Mouse (Mus musculus): ENCODE results near the gene Cacna1d. TPM values are rescaled to one million over a fixed set of nuclear protein-coding genes. Genes with fewer than 3 reads are reported as not detected.

The Cacna1d gene
- total and polyA plus RNA-seq, 3 experiments: 0.04 to 0.66 (median 0.08) TPM

DNA sequence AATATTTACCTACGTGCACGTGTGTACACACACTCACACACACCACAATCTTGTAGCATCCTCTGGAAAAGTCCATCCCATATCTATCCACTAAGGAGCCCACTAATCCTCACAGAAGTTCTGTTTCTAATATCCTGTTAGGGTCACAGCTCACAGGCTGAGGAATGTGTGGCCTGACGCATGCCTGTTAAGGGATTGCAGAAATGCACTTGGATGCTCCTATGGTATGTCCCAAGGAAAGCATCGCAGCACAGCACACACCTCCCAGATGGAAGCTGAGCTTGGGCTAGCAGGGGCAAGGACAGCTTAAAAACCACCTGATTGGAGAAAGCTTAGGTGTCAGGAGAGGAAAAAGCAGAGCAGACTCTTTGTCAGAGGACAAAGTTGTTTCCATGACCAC, 271.4 kb downstream of the Cacna1d start:
- H3K4me1 ChIP-seq (ENCODE audit: control insufficient read depth in 1 of 2, insufficient read depth in 2 of 2): peaks cover 0 to 24% of the 10 kb centered on the region in 2 experiments; a peak in 3 of 4 replicates
- H3K27ac ChIP-seq (ENCODE audit: insufficient read depth, low read depth): no peak overlapping the region
- H3K9ac ChIP-seq (ENCODE audit: insufficient read depth, low read depth): no peak overlapping the region
- TF ChIP-seq BHLHE40 (IDR thresholded peaks at IDR 0.05; ENCODE audit: low read depth, low read length) (no peak), IRF4 (IDR thresholded peaks at IDR 0.05; ENCODE audit: low read depth, low read length) (no peak), MEF2A (IDR thresholded peaks at IDR 0.05; ENCODE audit: borderline replicate concordance, low read depth, low read length) (no peak), CTCF (conservative IDR thresholded peaks at IDR 0.05 in 1 of 2, IDR thresholded peaks at IDR 0.05 in 1 of 2; ENCODE audit: low read depth in 2 of 2, low read length in 2 of 2) (no peak), NRF1 (IDR thresholded peaks at IDR 0.05; ENCODE audit: low read depth, low read length) (no peak), USF1 (IDR thresholded peaks at IDR 0.05; ENCODE audit: low read depth, low read length) (no peak), POLR2AphosphoS2 (IDR thresholded peaks at IDR 0.05; ENCODE audit: low read depth, low read length) (no peak)
- dilution Hi-C loops (cut with MboI; ENCODE audit: extremely low pct_ligation_motif_present, extremely low pct_unique_long_range_greater_than_20kb, low sequenced_read_pairs) (no loop called here), in situ Hi-C loops (cut with MboI; ENCODE audit: low pct_ligation_motif_present, low pct_unique_long_range_greater_than_20kb, low sequenced_read_pairs) (loop anchor here (5.0 kb wide), 1 partner anchor 37 kb away; no protein-coding TSS in a partner anchor)
- DNase-seq (ENCODE audit: extremely low read depth): no peak
- no peak overlapping the region for H3K4me2 ChIP-seq (ENCODE audit: insufficient read depth, low read depth, poor library complexity, severe bottlenecking)
- no peaks in the 10 kb centered on the region for H3K9me3 ChIP-seq (replicated peaks; ENCODE audit: low read length)
- H3K27me3 ChIP-seq (replicated peaks): no peaks in the 10 kb centered on the region
- no peaks in the 10 kb centered on the region for H3K36me3 ChIP-seq (replicated peaks in 1 of 2; ENCODE audit: control insufficient read depth in 1 of 2, insufficient read depth in 1 of 2, low read length in 1 of 2)
- no peak overlapping the region for H3K4me3 ChIP-seq (replicated peaks in 1 of 3; ENCODE audit: low read depth in 2 of 3, low read length in 2 of 3, poor library complexity in 1 of 3)
- H3K79me2 ChIP-seq (replicated peaks; ENCODE audit: control insufficient read depth, extremely low read depth, insufficient read depth, poor library complexity, severe bottlenecking): no peaks in the 10 kb centered on the region

DNA sequence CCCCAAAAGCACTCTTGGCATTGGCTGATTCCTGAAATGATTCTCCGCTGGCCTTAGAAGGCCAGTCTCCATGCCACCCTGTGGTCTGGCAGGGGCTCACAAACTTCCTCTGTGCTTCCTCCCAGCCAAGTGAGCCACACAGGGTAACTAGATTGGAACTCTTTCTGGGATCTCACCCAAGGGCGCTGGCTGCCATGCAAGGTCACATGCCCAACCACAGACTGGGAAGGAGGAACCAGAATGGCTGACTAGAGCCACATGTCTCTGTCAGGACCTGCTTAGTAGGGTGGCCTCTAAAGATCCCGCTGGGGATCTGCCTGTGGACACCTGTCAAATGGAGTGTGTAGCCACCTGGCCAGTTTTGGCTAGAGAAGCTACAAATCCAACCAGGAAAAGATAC, 273.1 kb downstream of the Cacna1d start:
- no peaks in the 10 kb centered on the region for H3K36me3 ChIP-seq (replicated peaks in 1 of 2; ENCODE audit: control insufficient read depth in 1 of 2, insufficient read depth in 1 of 2, low read length in 1 of 2)
- in situ Hi-C loops (cut with MboI; ENCODE audit: low pct_ligation_motif_present, low pct_unique_long_range_greater_than_20kb, low sequenced_read_pairs): loop anchor here (5.0 kb wide), 1 partner anchor 39 kb away; no protein-coding TSS in a partner anchor
- DNase-seq (ENCODE audit: extremely low read depth): no peak
- no peaks in the 10 kb centered on the region for H3K27me3 ChIP-seq (replicated peaks)
- dilution Hi-C loops (cut with MboI; ENCODE audit: extremely low pct_ligation_motif_present, extremely low pct_unique_long_range_greater_than_20kb, low sequenced_read_pairs): no loop called here
- no peak overlapping the region for H3K9ac ChIP-seq (ENCODE audit: insufficient read depth, low read depth)
- peaks cover 0 to 24% of the 10 kb centered on the region in 2 experiments; a peak in 3 of 4 replicates for H3K4me1 ChIP-seq (ENCODE audit: control insufficient read depth in 1 of 2, insufficient read depth in 2 of 2)
- H3K79me2 ChIP-seq (replicated peaks; ENCODE audit: control insufficient read depth, extremely low read depth, insufficient read depth, poor library complexity, severe bottlenecking): no peaks in the 10 kb centered on the region
- no peaks in the 10 kb centered on the region for H3K9me3 ChIP-seq (replicated peaks; ENCODE audit: low read length)
- H3K4me3 ChIP-seq (replicated peaks in 1 of 3; ENCODE audit: low read depth in 2 of 3, low read length in 2 of 3, poor library complexity in 1 of 3): no peak overlapping the region
- TF ChIP-seq POLR2AphosphoS2 (IDR thresholded peaks at IDR 0.05; ENCODE audit: low read depth, low read length): no peak
- TF ChIP-seq TBP (conservative IDR thresholded peaks at IDR 0.05; ENCODE audit: low read depth, low read length): no peak
- TF ChIP-seq PAX5 (IDR thresholded peaks at IDR 0.05; ENCODE audit: low read length): no peak
- no peak for TF ChIP-seq USF2 (conservative IDR thresholded peaks at IDR 0.05; ENCODE audit: low read depth, low read length)
- no peak for TF ChIP-seq UBTF (IDR thresholded peaks at IDR 0.05; ENCODE audit: low read depth, low read length)
- TF ChIP-seq ELF1 (IDR thresholded peaks at IDR 0.05; ENCODE audit: low read depth, low read length): no peak
- no peak for TF ChIP-seq JUN (IDR thresholded peaks at IDR 0.05; ENCODE audit: insufficient read depth, low read depth, low read length)
- TF ChIP-seq ZC3H11A (IDR thresholded peaks at IDR 0.05; ENCODE audit: low read depth, low read length): no peak
- no peak for TF ChIP-seq POLR2A (IDR thresholded peaks at IDR 0.05; ENCODE audit: low read depth, low read length)
- TF ChIP-seq RAD21 (IDR thresholded peaks at IDR 0.05; ENCODE audit: low read depth, low read length): no peak
- no peak for TF ChIP-seq IRF4 (IDR thresholded peaks at IDR 0.05; ENCODE audit: low read depth, low read length)
- TF ChIP-seq NRF1 (IDR thresholded peaks at IDR 0.05; ENCODE audit: low read depth, low read length): no peak
- no peak for TF ChIP-seq ETS1 (conservative IDR thresholded peaks at IDR 0.05; ENCODE audit: low read depth, low read length)
- TF ChIP-seq NELFE (IDR thresholded peaks at IDR 0.05; ENCODE audit: low read depth, low read length): no peak
- no peak for TF ChIP-seq HCFC1 (IDR thresholded peaks at IDR 0.05; ENCODE audit: low read depth, low read length)
- TF ChIP-seq CTCF (conservative IDR thresholded peaks at IDR 0.05 in 1 of 2, IDR thresholded peaks at IDR 0.05 in 1 of 2; ENCODE audit: low read depth in 2 of 2, low read length in 2 of 2): no peak
- TF ChIP-seq ZMIZ1 (IDR thresholded peaks at IDR 0.05; ENCODE audit: low read depth, low read length): no peak
- no peak overlapping the region for H3K27ac ChIP-seq (ENCODE audit: insufficient read depth, low read depth)
- H3K4me2 ChIP-seq (ENCODE audit: insufficient read depth, low read depth, poor library complexity, severe bottlenecking): no peak overlapping the region

All from CH12.LX (cell line).